Mouse (Mus musculus): ENCODE measurements around the gene Col24a1.

- TF ChIP-seq POLR2A (IDR thresholded peaks at IDR 0.05; ENCODE audit: extremely low read depth, insufficient read depth, low read length) (no peak), CTCF (IDR thresholded peaks at IDR 0.05; ENCODE audit: low read depth, low read length) (no peak)
Observed at GRCm38 (mm10) chr3:145365227-145365626, 73.0 kb downstream of the Col24a1 start.

Measured in liver, adult 2 months (tissue).